Mouse (Mus musculus) heart, postnatal 0 days (tissue): ENCODE data around the gene Tmub2. TPM values are rescaled to one million over a fixed set of nuclear protein-coding genes. Genes with fewer than 3 reads are reported as not detected.
A peak's percentile ranks its signal among the peaks of the same experiment; 100 is the strongest.

ENCODE experiments used
- ATAC-seq: fragments of 200-750 bp; cut with Nextera tagmentation; 2 replicates; pipeline ENCODE4 v1.8.0; 2017; ENCODE audit warnings: low read depth, moderate number of reproducible peaks, moderate library complexity; ENCODE audit not compliant: insufficient read depth
- DNase-seq: peaks from one replicate; pipeline ENCODE4 v3.0.0-alpha.2; 2016; ENCODE audit warnings: low spot score
- H3K27ac ChIP-seq: fragments of 300-500 bp; sonication (generic); 2 replicates; pipeline ENCODE4 v1.5.1; 2014; ENCODE audit warnings: low read depth, mild to moderate bottlenecking
- H3K27me3 ChIP-seq: fragments of 300-500 bp; sonication (generic); 2 replicates; pipeline ENCODE4 v1.6.1; 2014; ENCODE audit warnings: low read length, mixed read lengths; ENCODE audit not compliant: control insufficient read depth, insufficient read depth
- H3K36me3 ChIP-seq: fragments of 300-500 bp; sonication (generic); replicated peaks from 2 replicates; pipeline ENCODE4 v1.6.1; 2014; ENCODE audit warnings: low read length, mixed read lengths; ENCODE audit not compliant: control insufficient read depth, insufficient read depth
- H3K4me1 ChIP-seq: fragments of 300-500 bp; sonication (generic); 2 replicates; pipeline ENCODE4 v1.6.1; 2014; ENCODE audit warnings: antibody characterized with exemption; ENCODE audit not compliant: control insufficient read depth, insufficient read depth
- H3K4me2 ChIP-seq: fragments of 300-500 bp; sonication (generic); 2 replicates; pipeline ENCODE4 v1.6.1; 2014; ENCODE audit warnings: low read depth, mild to moderate bottlenecking, low read length, moderate library complexity
- H3K4me3 ChIP-seq: fragments of 300-500 bp; sonication (generic); 2 replicates; pipeline ENCODE4 v1.5.1; 2014; ENCODE audit warnings: low read depth, low read length
- H3K9ac ChIP-seq: fragments of 300-500 bp; sonication (generic); replicated peaks from 2 replicates; pipeline ENCODE4 v1.6.1; 2014; ENCODE audit warnings: low read depth, low read length, mixed read lengths
- H3K9me3 ChIP-seq: fragments of 300-500 bp; sonication (generic); replicated peaks from 2 replicates; pipeline ENCODE4 v1.6.1; 2016; ENCODE audit warnings: low read length; ENCODE audit not compliant: control insufficient read depth
- CTCF ChIP-seq: IDR thresholded peaks from 2 replicates; pipeline ENCODE4 v1.5.1; 2016; ENCODE audit warnings: antibody characterized with exemption, control low read depth, low read depth
- EP300 ChIP-seq: IDR thresholded peaks from 2 replicates; pipeline ENCODE4 v1.6.1; 2016; ENCODE audit warnings: antibody characterized with exemption, low read depth
- WGBS: fragments of 180-500 bp; shearing (Covaris S2); extraction: QIAGEN DNeasy Blood & Tissue Kit; methylation state at CpG from one replicate; pipeline ENCODE4 v1.1.7; 2014; 5-methylcytosine and 5-hydroxymethylcytosine counted together
- polyA plus RNA-seq: library from polyadenylated mRNA; unstranded; fragments of >200 nt; fragmentation: Nextera tagmentation; extraction: Ambion mirVana; gene quantifications from 2 replicates; pipeline ENCODE4 v1.2.1, GENCODE M21; 2015
- total RNA-seq: library from RNA; depleted of rRNA; stranded (reverse); fragments of >200 nt; gene quantifications from 2 replicates; pipeline ENCODE4 v1.2.3, GENCODE M21; 2014; ENCODE audit warnings: low replicate concordance

Tmub2 gene
- total and polyA plus RNA-seq, 2 experiments from 2014 or later: 29.8 to 57.4 TPM

GRCm38 (mm10) chr11:102293971-102294370 lies 9.2 kb downstream of the Tmub2 start:
- Histone ChIP-seq H3K4me2 (no peak overlapping the region), H3K27me3 (no peaks in the 10 kb centered on the region), H3K9me3 (no peaks in the 10 kb centered on the region), H3K36me3 (peaks cover 45% of the 10 kb centered on the region), H3K4me3 (no peak overlapping the region), H3K4me1 (peaks cover 11% of the 10 kb centered on the region), H3K9ac (peak overlapping the region; percentile 9; the same call in 1 of the 2 replicates), H3K27ac (no peak overlapping the region)
- 91% methylated on average over 13 of the region's 13 CpGs for WGBS
- ATAC-seq (no peak), DNase-seq (no peak)
- TF ChIP-seq EP300: no peak
- no peak for TF ChIP-seq CTCF

GRCm38 (mm10) chr11:102294416-102294815 lies 9.7 kb downstream of the Tmub2 start:
- Histone ChIP-seq H3K36me3 (peaks cover 45% of the 10 kb centered on the region), H3K4me1 (peaks cover 11% of the 10 kb centered on the region), H3K9me3 (no peaks in the 10 kb centered on the region), H3K9ac (0 out of 2 replicates have a peak overlapping the region, but pooled peaks have one; percentile 9), H3K4me3 (no peak overlapping the region), H3K4me2 (no peak overlapping the region), H3K27me3 (no peaks in the 10 kb centered on the region), H3K27ac (peak overlapping the region; percentile 98; the same call in 1 of the 2 replicates)
- 71% methylated on average over 5 of the region's 5 CpGs for WGBS
- DNase-seq (no peak), ATAC-seq (no peak)
- TF ChIP-seq EP300 (no peak), CTCF (no peak)

- ATAC-seq: no peak
- no peak for TF ChIP-seq EP300
- no peak; the same call in 1 of the 2 replicates for TF ChIP-seq CTCF
- DNase-seq: peak; percentile 27
These were observed 10.3 kb downstream of the Tmub2 start for GRCm38 (mm10) chr11:102294887-102295597.

GRCm38 (mm10) chr11:102295598-102296471 lies 11.1 kb downstream of the Tmub2 start:
- no peaks in the 10 kb centered on the region for H3K9me3 ChIP-seq
- TF ChIP-seq CTCF (no peak), EP300 (0 out of 2 replicates have a peak, but pooled peaks have one; percentile 10)
- H3K27ac ChIP-seq: peak overlapping the region; percentile 98
- H3K27me3 ChIP-seq: no peaks in the 10 kb centered on the region
- H3K36me3 ChIP-seq: peaks cover 34% of the 10 kb centered on the region
- H3K4me2 ChIP-seq: peak overlapping the region; percentile 78
- ATAC-seq (peak; percentile 52), DNase-seq (peak; percentile 60)
- peaks cover 11% of the 10 kb centered on the region for H3K4me1 ChIP-seq
- H3K9ac ChIP-seq: peak overlapping the region; percentile 91
- H3K4me3 ChIP-seq: peak overlapping the region; percentile 95
- WGBS: 1% methylated on average over 41 of the region's 73 CpGs

More at GRCm38 (mm10) chr11:102294887-102295597, 10.3 kb downstream of the Tmub2 start:
- H3K27ac ChIP-seq: peak overlapping the region; percentile 98
- peak overlapping the region; percentile 91 for H3K9ac ChIP-seq
- no peaks in the 10 kb centered on the region for H3K27me3 ChIP-seq
- peak overlapping the region; percentile 78 for H3K4me2 ChIP-seq
- WGBS: 62% methylated on average over 12 of the region's 12 CpGs
- peaks cover 11% of the 10 kb centered on the region for H3K4me1 ChIP-seq
- peak overlapping the region; percentile 95 for H3K4me3 ChIP-seq
- H3K9me3 ChIP-seq: no peaks in the 10 kb centered on the region
- peaks cover 42% of the 10 kb centered on the region for H3K36me3 ChIP-seq
